Mouse (Mus musculus): ENCODE data around the gene Polr2i.
A peak's percentile ranks its signal among the peaks of the same experiment; 100 is the strongest.
"Not testable (repeated sequence)": the region's sequence is repeated elsewhere in the genome, so short reads cannot be mapped to it uniquely, and the experiment has no call there.

Polr2i gene

GRCm38 (mm10) chr7:30231669-30232454, at the start of gene Polr2i, which contains the start of gene Tbcb:
Gene Polr2i (plus strand): TSS chr7:30231948.
Gene Tbcb (minus strand): TSS chr7:30232272.
- peak; percentile 99 for DNase-seq

- DNase-seq = not testable (repeated sequence)
Observed at GRCm38 (mm10) chr7:30183189-30183588, 48.6 kb upstream of the Polr2i start.

GRCm38 (mm10) chr7:30183879-30184289, 47.9 kb upstream of the Polr2i start, which contains the start of gene Cox7a1:
Gene Cox7a1 (plus strand): TSS chr7:30184144.
- peak; percentile 92 for DNase-seq

GRCm38 (mm10) chr7:30184641-30185348, 47.0 kb upstream of the Polr2i start:
- no peak for DNase-seq

- DNase-seq = no peak
Observed at GRCm38 (mm10) chr7:30188344-30189115, 43.2 kb upstream of the Polr2i start.

- no peak for DNase-seq
Observed at GRCm38 (mm10) chr7:30189116-30189491, 42.6 kb upstream of the Polr2i start.

GRCm38 (mm10) chr7:30192088-30192487, 39.7 kb upstream of the Polr2i start:
- no peak for DNase-seq

GRCm38 (mm10) chr7:30193013-30193412, 38.7 kb upstream of the Polr2i start:
- no peak for DNase-seq

GRCm38 (mm10) chr7:30193581-30194100, 38.1 kb upstream of the Polr2i start:
- peak; percentile 84 for DNase-seq

- no peak for DNase-seq
Observed at GRCm38 (mm10) chr7:30194101-30194831, 37.5 kb upstream of the Polr2i start.

- peak; percentile 93 for DNase-seq
Observed at GRCm38 (mm10) chr7:30194884-30195283, 36.9 kb upstream of the Polr2i start.

- DNase-seq = no peak
Observed at GRCm38 (mm10) chr7:30195461-30195860, 36.3 kb upstream of the Polr2i start.

GRCm38 (mm10) chr7:30196171-30196570, 35.6 kb upstream of the Polr2i start:
- DNase-seq = no peak

- DNase-seq = no peak
Observed at GRCm38 (mm10) chr7:30197592-30198129, 34.1 kb upstream of the Polr2i start.

GRCm38 (mm10) chr7:30198481-30198971, 33.2 kb upstream of the Polr2i start, which contains the start of gene Capns1:
Gene Capns1 (minus strand): TSS chr7:30198811.
- peak; percentile 47 for DNase-seq

- no peak for DNase-seq
Observed at GRCm38 (mm10) chr7:30199498-30200139, 32.1 kb upstream of the Polr2i start.

- DNase-seq = no peak
Observed at GRCm38 (mm10) chr7:30200200-30200599, 31.5 kb upstream of the Polr2i start.

- DNase-seq = not testable (repeated sequence)
Observed at GRCm38 (mm10) chr7:30200661-30201060, 31.1 kb upstream of the Polr2i start.

GRCm38 (mm10) chr7:30202895-30203690, 28.7 kb upstream of the Polr2i start:
- DNase-seq = no peak

GRCm38 (mm10) chr7:30204380-30204779, 27.4 kb upstream of the Polr2i start:
- no peak for DNase-seq
